Mouse (Mus musculus) right cerebral cortex, postnatal 36 days (tissue): ENCODE results near the gene Tspyl1.
"Not testable (repeated sequence)": the region's sequence is repeated elsewhere in the genome, so short reads cannot be mapped to it uniquely, and the experiment has no call there.

ENCODE experiments used
- DNase-seq, 2 experiments: peaks; one replicate each; pipeline ENCODE4 v3.0.0; 2022; ENCODE audit warnings: low spot score in 2 of 2, mixed read lengths in 1 of 2

Gene Tspyl1

GRCm38 (mm10) chr10:34281962-34282388 is at the start of gene Tspyl1:
Gene Tspyl1, plus strand, starts transcription at chr10:34282190.
- DNase-seq: peak; percentile 97 to 98

DNA sequence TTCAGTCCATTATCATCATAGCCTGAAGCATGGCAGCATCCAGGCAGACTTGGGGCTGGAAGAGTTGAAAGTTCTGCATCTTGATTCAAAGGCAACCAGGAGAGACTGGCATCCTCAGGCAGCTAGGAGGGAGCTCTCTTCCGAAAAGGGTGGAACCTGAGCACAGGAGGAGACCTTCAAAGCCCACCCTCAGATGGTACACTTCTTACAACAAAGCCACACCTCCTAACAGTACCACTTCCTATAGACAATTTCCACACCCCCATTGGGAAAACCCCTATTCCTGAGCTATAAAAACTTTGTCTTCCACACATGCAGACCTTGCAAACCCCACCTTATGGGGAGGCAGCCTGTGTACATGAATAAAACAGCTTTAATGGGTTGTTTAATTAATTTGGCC is 48.6 kb upstream of the Tspyl1 start:
- DNase-seq: no peak

DNA sequence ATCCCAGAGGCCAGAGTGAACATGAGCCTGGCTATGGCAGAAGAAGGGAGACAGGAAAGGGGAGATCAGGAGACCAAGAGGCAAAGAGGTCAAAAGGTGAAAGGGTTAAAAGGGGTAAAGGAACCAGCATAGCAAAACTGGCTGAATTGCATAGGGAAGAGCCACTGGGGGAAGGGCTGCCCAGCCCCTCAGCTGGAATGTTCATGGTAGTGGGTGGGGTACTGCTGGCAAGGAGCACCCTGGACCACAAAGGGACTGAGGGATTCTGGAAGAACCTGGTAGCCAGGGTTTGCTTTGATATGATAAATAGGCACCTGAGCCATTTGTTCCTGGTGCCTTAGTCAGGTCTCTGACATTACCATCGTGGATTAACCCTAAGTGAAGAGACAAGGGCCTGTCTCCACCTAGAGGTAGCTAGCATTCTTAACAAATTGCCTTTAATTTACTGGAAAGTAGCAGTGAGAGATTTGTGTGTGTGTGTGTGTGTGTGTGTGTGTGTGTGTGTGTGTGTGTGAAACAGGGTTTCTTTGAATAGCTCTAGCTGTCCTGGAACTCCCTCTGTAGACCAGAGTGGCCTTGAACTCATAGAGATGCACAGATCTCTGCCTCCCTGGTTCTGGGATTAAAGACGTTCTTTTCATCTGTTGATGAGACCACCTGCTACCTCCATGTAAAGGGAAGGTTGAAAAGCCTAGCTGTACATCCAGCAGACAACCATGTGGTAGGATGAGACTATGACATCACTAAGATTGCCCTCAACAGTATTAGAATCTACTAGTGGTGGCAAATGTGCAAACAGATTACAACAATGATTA is 47.9 kb upstream of the Tspyl1 start:
- no peak for DNase-seq

DNA sequence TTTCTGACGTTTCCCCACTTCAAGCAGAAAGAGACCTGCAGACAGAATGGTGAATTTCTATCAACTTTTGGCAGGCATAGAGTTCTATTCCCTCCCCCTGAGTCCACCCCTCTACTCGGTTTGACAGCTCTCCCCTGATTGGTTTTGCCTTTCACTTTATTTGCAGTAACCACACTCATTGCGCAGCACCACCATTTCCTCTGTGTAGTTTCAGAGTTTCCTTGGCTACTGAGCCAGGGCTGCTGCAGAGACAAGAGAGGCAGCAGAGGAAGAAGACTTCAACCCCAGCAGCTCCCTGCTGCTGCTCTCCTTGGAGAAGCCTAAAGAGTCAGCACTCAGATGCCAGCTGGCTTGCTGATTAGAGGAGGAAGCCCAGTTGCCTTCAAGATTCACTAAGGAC is 46.6 kb upstream of the Tspyl1 start:
- DNase-seq: no peak

DNA sequence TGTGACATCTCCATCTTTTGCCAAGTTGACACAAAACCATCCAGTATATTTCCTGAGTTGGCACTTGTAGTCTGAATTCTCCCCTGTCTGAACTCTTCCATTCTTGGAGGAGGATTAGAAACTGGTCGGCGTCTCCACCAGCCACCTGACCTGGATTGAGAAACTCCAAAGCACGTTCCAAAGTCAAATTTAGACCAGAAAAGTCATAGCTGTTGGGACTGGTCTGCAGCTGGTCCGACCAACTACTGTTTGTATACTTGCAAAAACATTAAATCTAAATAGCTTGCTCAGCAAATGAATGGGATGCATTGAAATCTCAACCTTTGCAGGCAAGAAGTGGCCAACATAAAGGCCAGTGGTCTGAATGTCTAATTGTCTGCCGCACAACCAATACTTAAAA is 45.4 kb upstream of the Tspyl1 start:
- DNase-seq: no peak

GRCm38 (mm10) chr10:34238536-34238935 is 43.5 kb upstream of the Tspyl1 start:
- DNase-seq: no peak

DNA sequence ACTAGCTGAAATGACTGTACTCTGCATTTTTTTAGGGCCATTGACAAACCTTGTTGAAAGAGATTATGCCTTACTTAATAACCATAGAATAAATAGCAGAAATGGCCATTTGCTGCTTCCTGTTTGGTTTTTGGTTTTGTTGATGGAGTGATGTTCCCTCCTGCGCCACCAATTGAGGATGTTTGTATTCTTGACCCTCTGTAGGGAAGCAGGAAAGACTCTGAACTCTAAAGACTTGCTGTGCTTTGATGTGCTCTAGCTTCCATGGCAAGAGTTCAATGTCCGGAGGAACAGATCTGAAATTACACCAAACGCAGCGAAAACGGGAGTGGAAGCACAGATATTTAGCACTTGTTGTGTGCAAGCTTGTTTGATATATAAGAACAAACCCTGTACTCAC is 37.2 kb upstream of the Tspyl1 start:
- DNase-seq: no peak

GRCm38 (mm10) chr10:34246106-34246505 is 35.9 kb upstream of the Tspyl1 start:
- no peak for DNase-seq

DNA sequence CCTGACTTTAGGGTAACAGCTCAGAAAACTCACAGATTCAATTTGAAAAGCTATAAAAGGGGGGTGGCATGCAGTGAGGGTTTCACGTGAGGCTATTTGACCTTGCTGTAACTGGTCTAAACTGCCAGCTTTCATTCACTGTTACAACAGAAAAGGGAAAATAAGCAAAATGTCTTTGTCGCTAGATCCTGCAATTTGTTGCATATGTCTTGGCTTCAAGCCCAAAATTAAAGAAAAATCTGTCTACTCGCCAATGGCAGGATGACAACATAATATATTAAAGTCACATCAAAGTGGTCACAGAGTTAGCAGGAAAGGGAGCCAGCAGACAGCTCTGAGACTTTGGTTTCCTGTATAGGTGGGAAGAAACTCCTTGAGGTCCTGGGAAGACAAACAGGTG is 34.2 kb upstream of the Tspyl1 start:
- DNase-seq: no peak

DNA sequence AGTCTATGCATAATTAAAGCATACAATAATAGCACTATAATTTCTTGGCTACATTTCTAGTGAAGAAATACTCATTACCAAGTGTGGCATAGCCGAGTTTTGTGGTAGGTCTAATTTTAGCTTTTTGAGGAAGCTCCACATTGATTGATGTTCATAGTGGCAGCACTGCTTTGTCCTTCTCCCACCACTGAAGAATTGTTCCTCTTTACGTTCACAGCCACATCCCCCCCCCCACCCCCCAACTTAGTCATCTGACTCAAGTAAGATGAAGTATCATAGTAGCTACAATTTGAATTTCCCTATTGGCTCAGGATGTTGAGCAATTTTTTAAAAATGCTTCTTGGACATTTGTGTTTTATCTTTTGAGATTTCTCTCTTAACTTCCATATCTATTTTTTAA is 32.4 kb upstream of the Tspyl1 start:
- no peak for DNase-seq

GRCm38 (mm10) chr10:34252833-34253232 is 29.2 kb upstream of the Tspyl1 start:
- not testable (repeated sequence) for DNase-seq

GRCm38 (mm10) chr10:34265106-34265505 is 16.9 kb upstream of the Tspyl1 start:
- no peak for DNase-seq

DNA sequence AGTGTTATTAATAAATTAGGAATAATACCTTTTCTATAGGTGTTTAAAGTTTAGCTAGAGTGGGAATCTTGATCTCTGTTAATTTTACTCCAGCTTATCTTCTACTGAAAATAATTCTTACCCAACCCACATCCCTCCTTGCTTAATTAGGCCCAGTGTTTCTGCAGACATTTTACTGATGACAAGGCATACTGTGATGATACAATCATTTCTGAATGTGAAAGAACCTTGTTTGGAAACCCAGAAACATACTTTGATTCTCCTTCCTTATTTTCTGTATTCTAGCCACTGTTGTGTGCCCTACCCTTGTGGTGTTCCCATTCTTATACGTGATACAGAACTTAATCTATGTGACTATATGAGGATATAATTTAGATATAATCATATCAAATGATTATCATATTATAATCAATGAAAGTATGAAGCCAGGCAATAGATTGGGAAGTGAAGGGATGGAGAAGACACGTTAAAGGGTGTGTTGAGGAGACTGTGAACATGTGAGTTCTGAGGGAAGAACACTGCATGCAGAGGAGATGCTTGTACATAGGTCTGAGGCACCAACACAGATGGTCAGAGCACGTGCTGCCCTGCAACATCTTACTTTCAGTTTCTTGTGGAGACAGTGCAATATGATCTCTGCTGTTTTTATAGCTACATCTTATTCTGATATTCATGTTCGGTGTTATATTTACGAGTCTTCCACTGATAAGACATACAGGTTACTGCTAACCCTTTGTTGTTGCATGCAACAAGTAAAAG is 14.5 kb upstream of the Tspyl1 start:
- DNase-seq: no peak

DNA sequence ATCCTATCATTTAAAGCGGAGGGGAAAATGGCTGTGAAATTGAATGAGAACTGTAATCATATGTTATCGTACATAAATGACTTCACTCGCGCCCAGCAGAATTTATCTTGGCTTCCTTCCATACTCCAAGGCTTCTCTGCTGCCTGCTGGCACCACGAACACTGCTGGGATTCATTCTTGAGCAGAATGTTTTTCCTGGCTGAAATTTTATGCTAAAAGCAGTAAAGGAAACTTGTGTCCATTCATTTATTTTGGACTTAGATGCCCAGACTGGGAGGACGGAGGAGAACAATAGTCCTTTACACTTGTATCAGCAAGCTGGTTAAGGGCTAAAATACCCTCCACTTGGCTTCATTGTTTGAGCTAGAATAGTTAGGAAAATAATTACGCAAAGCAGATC is 10.3 kb upstream of the Tspyl1 start:
- peak in 1 of 2 experiments; percentile 7 for DNase-seq

DNA sequence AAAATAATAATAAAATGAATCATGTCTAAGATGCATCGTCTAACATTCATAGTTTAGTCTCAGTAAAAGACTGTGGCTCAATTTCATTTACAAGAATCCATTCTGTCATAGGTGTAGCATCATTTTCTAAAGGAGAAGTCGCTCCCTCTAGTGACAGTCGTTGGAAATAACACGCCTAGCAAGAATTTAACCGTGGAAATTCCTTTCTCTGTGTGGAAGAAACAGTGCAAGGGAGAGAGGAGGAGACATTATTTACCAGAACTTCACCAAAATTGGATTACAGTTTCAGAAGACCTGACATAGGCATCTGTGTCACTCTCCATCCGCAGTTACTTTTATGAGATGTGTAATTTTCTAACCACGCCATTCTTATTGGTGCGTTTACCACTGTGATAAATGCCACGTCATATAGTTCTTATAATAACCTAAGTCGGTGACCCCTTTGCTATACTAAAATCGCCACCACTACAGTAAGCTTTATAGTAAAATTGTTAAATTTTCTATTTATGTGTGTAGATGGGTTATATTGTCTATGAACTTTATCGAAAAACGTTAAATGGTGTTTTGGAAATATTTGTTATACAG is 1.3 kb upstream of the Tspyl1 start:
- DNase-seq: peak; percentile 29 to 44

DNA sequence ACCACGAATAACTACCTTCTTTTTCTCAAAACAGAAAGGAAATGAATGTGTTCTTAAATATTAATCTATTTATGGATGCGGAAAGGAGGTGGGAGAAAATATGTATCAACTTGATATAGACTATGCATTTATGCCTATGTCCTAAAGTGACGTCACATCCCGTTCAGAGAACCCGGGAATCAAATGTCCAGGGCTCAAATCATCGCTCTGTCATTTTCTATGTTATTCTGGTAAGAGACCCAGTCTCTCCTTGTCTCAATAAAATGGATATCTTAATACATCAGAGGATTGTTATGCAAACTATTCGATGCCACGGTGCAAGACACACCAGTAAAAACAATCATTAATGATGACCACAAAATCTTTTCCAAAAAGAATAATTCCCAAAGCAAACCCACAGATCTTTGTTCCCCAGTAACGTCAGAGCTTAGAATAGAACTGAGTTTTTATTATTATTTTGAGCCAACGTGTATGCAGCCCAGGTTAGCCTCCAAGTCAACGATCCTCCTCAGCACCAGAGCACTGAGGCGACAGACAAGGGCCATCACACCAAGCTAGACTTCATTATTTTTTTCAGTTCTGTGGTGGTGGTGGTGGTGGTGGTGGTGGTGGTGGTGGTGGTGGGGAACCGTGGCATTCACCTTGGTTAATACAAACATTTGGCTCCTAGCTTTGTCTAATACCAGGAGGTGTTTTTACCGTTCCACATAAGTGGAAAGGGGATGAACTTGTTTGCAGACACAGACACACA is 604 bp upstream of the Tspyl1 start:
- peak in 1 of 2 experiments; percentile 26 for DNase-seq

GRCm38 (mm10) chr10:34282420-34283238 is 639 bp downstream of the Tspyl1 start:
- DNase-seq: peak; percentile 26 to 36

GRCm38 (mm10) chr10:34296911-34297298 is 14.9 kb downstream of the Tspyl1 start:
- DNase-seq: no peak

GRCm38 (mm10) chr10:34297299-34297979 is 15.4 kb downstream of the Tspyl1 start, which contains the start of gene Tspyl4:
Gene Tspyl4, plus strand, starts transcription at chr10:34297442.
- peak; percentile 90 to 95 for DNase-seq
